Mouse (Mus musculus): ENCODE data around the gene Casp1.

GRCm38 (mm10) chr9:5308561-5308960 lies 10.2 kb downstream of the Casp1 start, which contains the start of gene Casp4:
- no peak for TF ChIP-seq CTCF (IDR thresholded peaks at IDR 0.05; ENCODE audit: borderline replicate concordance, insufficient read depth, low read length)
- no peak for TF ChIP-seq POLR2A (IDR thresholded peaks at IDR 0.05; ENCODE audit: low read depth, low read length)
